Mouse (Mus musculus) myocyte (in vitro differentiated cells): ENCODE measurements around the gene March5.

Experiments used
- CEBPB ChIP-seq: IDR thresholded peaks from 2 replicates; pipeline ENCODE4 v1.6.1; 2011; ENCODE audit warnings: mild to moderate bottlenecking, moderate library complexity; ENCODE audit not compliant: poor library complexity, insufficient read depth, severe bottlenecking
- MYOD1 ChIP-seq, 3 experiments: IDR thresholded peaks; one replicate each; pipeline ENCODE4 v1.6.1; 2011; ENCODE audit warnings: control low read depth in 2 of 3, low read depth in 2 of 3, mild to moderate bottlenecking in 2 of 3, moderate library complexity in 1 of 3; ENCODE audit not compliant: insufficient read length in 2 of 3, control insufficient read depth in 1 of 3
- MYOG ChIP-seq, 3 experiments: IDR thresholded peaks; one replicate each; pipeline ENCODE4 v1.6.1; 2011; ENCODE audit warnings: control low read depth in 2 of 3, low read depth in 2 of 3, mild to moderate bottlenecking in 2 of 3; ENCODE audit not compliant: insufficient read length in 2 of 3, control insufficient read depth in 1 of 3, insufficient read depth in 1 of 3
- POLR2A ChIP-seq: IDR thresholded peaks from one replicate; pipeline ENCODE4 v1.6.1; 2011; ENCODE audit warnings: low read depth, mild to moderate bottlenecking, control low read depth, moderate library complexity; ENCODE audit not compliant: insufficient read length
- REST ChIP-seq: IDR thresholded peaks from one replicate; pipeline ENCODE4 v1.6.1; 2011; ENCODE audit warnings: mild to moderate bottlenecking, control low read depth, moderate library complexity; ENCODE audit not compliant: insufficient read depth, insufficient read length
- SRF ChIP-seq: IDR thresholded peaks from one replicate; pipeline ENCODE4 v1.6.1; 2011; ENCODE audit warnings: low read depth; ENCODE audit not compliant: control insufficient read depth, insufficient read length
- TCF12 ChIP-seq: IDR thresholded peaks from one replicate; pipeline ENCODE4 v1.6.1; 2011; ENCODE audit warnings: mild to moderate bottlenecking, control low read depth; ENCODE audit not compliant: poor library complexity, insufficient read depth, severe bottlenecking
- USF1 ChIP-seq: IDR thresholded peaks from one replicate; pipeline ENCODE4 v1.6.1; 2011; ENCODE audit warnings: low read depth, mild to moderate bottlenecking, control low read depth, moderate library complexity

DNA sequence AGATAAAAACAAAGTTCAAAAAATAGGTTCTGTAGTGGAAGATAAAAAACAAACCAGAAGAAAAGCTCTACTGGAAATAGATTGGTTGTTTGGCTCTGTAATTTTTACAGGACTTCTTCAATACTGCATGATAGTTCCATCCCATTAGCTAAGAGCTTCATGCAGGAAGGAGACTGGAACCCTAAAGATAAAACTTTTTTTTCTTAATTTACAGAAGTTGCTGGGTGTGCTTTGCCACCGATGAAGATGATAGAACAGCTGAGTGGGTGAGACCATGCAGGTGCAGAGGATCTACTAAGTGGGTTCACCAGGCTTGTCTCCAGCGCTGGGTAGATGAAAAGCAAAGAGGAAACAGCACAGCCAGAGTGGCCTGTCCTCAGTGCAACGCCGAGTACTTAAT, 3.1 kb downstream of the March5 start:
- TF ChIP-seq MYOD1 (IDR thresholded peaks at IDR 0.05; ENCODE audit: control insufficient read depth in 1 of 3, insufficient read length in 2 of 3, low read depth in 2 of 3), result no peak
- no peak for TF ChIP-seq POLR2A
- no peak for TF ChIP-seq SRF
- TF ChIP-seq USF1, result no peak
- no peak for TF ChIP-seq CEBPB
- TF ChIP-seq REST, result no peak
- TF ChIP-seq MYOG (IDR thresholded peaks at IDR 0.05; ENCODE audit: control insufficient read depth in 1 of 3, insufficient read depth in 1 of 3, insufficient read length in 2 of 3, low read depth in 2 of 3), result no peak
- TF ChIP-seq TCF12, result no peak
